Comparison of ENCODE assay signal across 8 mouse cellular contexts in genomic region chr11:82870173-82871030, GRCm38 (mm10). TPM values are rescaled to one million over a fixed set of nuclear protein-coding genes. Genes with fewer than 3 reads are reported as not detected.
DNase-seq lines count a peak whose midpoint lies in the region; ATAC-seq lines count a peak whose summit lies in the region.

No protein-coding gene starts in this region.

- H3K27ac ChIP-seq in intestine, embryonic 14.5 days (ENCODE audit: low read depth) = no peak overlapping the region
- peak overlapping the region; percentile 86 for H3K27ac ChIP-seq in limb, embryonic 10.5 days
- H3K27ac ChIP-seq in midbrain, embryonic 10.5 days (replicated peaks) = peak overlapping the region; percentile 87

- H3K4me3 ChIP-seq in intestine, embryonic 14.5 days (ENCODE audit: low read depth, low read length) = peak overlapping the region; percentile 81
- peak overlapping the region; percentile 90 for H3K4me3 ChIP-seq in limb, embryonic 10.5 days
- H3K4me3 ChIP-seq in midbrain, embryonic 10.5 days = peak overlapping the region; percentile 87

- intact Hi-C loops in gastrocnemius, postnatal 36 days (cut with DNase I) = loop anchor here (2.0 to 5.0 kb wide), 2 partner anchors 56 to 108 kb away; partner anchors contain the start of genes Cct6b and Zfp830

- WGBS in intestine, embryonic 14.5 days = 3% methylated on average over 35 of the region's 36 CpGs
- WGBS in limb, embryonic 10.5 days = 6% methylated on average over 36 of the region's 36 CpGs
- 5% methylated on average over 36 of the region's 36 CpGs for WGBS in midbrain, embryonic 10.5 days

- H3K9ac ChIP-seq in intestine, embryonic 14.5 days (ENCODE audit: low read length) = peak overlapping the region; percentile 74

- ATAC-seq in intestine, embryonic 14.5 days (replicated peaks; ENCODE audit: low FRiP score, low TSS enrichment, low read depth) = peak; percentile 28; the same call in 1 of the 2 replicates

- H3K4me2 ChIP-seq in intestine, embryonic 14.5 days (ENCODE audit: low read length) = peak overlapping the region; percentile 66

- H3K9me3 ChIP-seq in intestine, embryonic 14.5 days (ENCODE audit: control insufficient read depth, low read length) = no peaks in the 10 kb centered on the region
- no peaks in the 10 kb centered on the region for H3K9me3 ChIP-seq in limb, embryonic 10.5 days (replicated peaks)
- no peaks in the 10 kb centered on the region for H3K9me3 ChIP-seq in midbrain, embryonic 10.5 days (replicated peaks)

- H3K4me1 ChIP-seq in intestine, embryonic 14.5 days (replicated peaks; ENCODE audit: control insufficient read depth, insufficient read depth, low read length) = peaks cover 6% of the 10 kb centered on the region; the same call in 1 of the 2 replicates
- peaks cover 13% of the 10 kb centered on the region for H3K4me1 ChIP-seq in limb, embryonic 10.5 days
- H3K4me1 ChIP-seq in midbrain, embryonic 10.5 days = peaks cover 16% of the 10 kb centered on the region

- H3K27me3 ChIP-seq in intestine, embryonic 14.5 days (replicated peaks; ENCODE audit: control insufficient read depth, insufficient read depth, low read length) = no peaks in the 10 kb centered on the region
- no peaks in the 10 kb centered on the region for H3K27me3 ChIP-seq in limb, embryonic 10.5 days (ENCODE audit: low read depth, poor library complexity, severe bottlenecking)
- H3K27me3 ChIP-seq in midbrain, embryonic 10.5 days (ENCODE audit: low read depth, poor library complexity, severe bottlenecking) = 0 out of 2 replicates have a peak, but pooled peaks cover 6% of the 10 kb centered on the region

- DNase-seq in thymus, adult 18-20 months = peak; percentile 18 to 50
- DNase-seq in thymus, postnatal 25 days = no peak
- DNase-seq in embryo, embryonic 9.5 days (ENCODE audit: extremely low spot score) = peak; percentile 54
- peak; percentile 56 to 70 for DNase-seq in gastrocnemius, postnatal 36 days
- DNase-seq in intestine, embryonic 14.5 days (ENCODE audit: low spot score) = peak; percentile 75
- peak; percentile 46 for DNase-seq in limb, embryonic 10.5 days (ENCODE audit: low spot score)
- peak; percentile 55 for DNase-seq in midbrain, embryonic 10.5 days (ENCODE audit: low spot score)
- peak; percentile 72 for DNase-seq in skeletal muscle tissue, adult 2 months (ENCODE audit: low read depth, low spot score)

- no peaks in the 10 kb centered on the region for H3K36me3 ChIP-seq in intestine, embryonic 14.5 days (ENCODE audit: control insufficient read depth, insufficient read depth, low read length)
- no peaks in the 10 kb centered on the region for H3K36me3 ChIP-seq in limb, embryonic 10.5 days
- no peaks in the 10 kb centered on the region for H3K36me3 ChIP-seq in midbrain, embryonic 10.5 days

RNA-seq across cellular contexts. Expression of gene Rffl, which starts 0.6 kb away (rescaled TPM):
- total RNA-seq in gastrocnemius, postnatal 36 days (2021) = 1 to 10 TPM; 5.6 to 9.7 TPM
- 12.1 and 13.5 TPM in 2 replicates for polyA plus RNA-seq in intestine, embryonic 14.5 days (2014; fragmentation: Nextera tagmentation; extraction: Ambion mirVana)
- polyA plus RNA-seq in limb, embryonic 10.5 days (2016; fragmentation: Nextera tagmentation; extraction: Ambion mirVana) = 8.6 and 10.6 TPM in 2 replicates
- 11.5 and 12.0 TPM in 2 replicates for polyA plus RNA-seq in midbrain, embryonic 10.5 days (2016; fragmentation: Nextera tagmentation; extraction: Ambion mirVana)

RNA-seq across cellular contexts. Expression of gene Rad51d, which starts 20.0 kb away (rescaled TPM):
- total RNA-seq in gastrocnemius, postnatal 36 days (2021) = 1 to 10 TPM; 2.9 to 4.0 TPM
- 14.7 and 15.4 TPM in 2 replicates for polyA plus RNA-seq in intestine, embryonic 14.5 days (2014; fragmentation: Nextera tagmentation; extraction: Ambion mirVana)
- polyA plus RNA-seq in limb, embryonic 10.5 days (2016; fragmentation: Nextera tagmentation; extraction: Ambion mirVana) = 12.8 and 13.7 TPM in 2 replicates
- polyA plus RNA-seq in midbrain, embryonic 10.5 days (2016; fragmentation: Nextera tagmentation; extraction: Ambion mirVana) = 16.3 and 17.2 TPM in 2 replicates

RNA-seq across cellular contexts. Expression of gene Fndc8, which starts 21.5 kb away (rescaled TPM):
- total RNA-seq in gastrocnemius, postnatal 36 days (2021) = not detected
- 0.11 and 0.22 TPM in 2 replicates for polyA plus RNA-seq in intestine, embryonic 14.5 days (2014; fragmentation: Nextera tagmentation; extraction: Ambion mirVana)
- 0.18 and 0.35 TPM in 2 replicates for polyA plus RNA-seq in limb, embryonic 10.5 days (2016; fragmentation: Nextera tagmentation; extraction: Ambion mirVana)
- 0.28 and 0.34 TPM in 2 replicates for polyA plus RNA-seq in midbrain, embryonic 10.5 days (2016; fragmentation: Nextera tagmentation; extraction: Ambion mirVana)

RNA-seq across cellular contexts. Expression of gene Nle1, which starts 37.8 kb away (rescaled TPM):
- 10 to 100 TPM in 1 of 2 experiments, 1 to 10 TPM in 1; 9.1 to 10.5 TPM for total RNA-seq in gastrocnemius, postnatal 36 days (2021)
- 40.3 and 42.5 TPM in 2 replicates for polyA plus RNA-seq in intestine, embryonic 14.5 days (2014; fragmentation: Nextera tagmentation; extraction: Ambion mirVana)
- polyA plus RNA-seq in limb, embryonic 10.5 days (2016; fragmentation: Nextera tagmentation; extraction: Ambion mirVana) = 54.6 and 55.3 TPM in 2 replicates
- polyA plus RNA-seq in midbrain, embryonic 10.5 days (2016; fragmentation: Nextera tagmentation; extraction: Ambion mirVana) = 40.3 and 40.4 TPM in 2 replicates

RNA-seq across cellular contexts. Expression of gene Unc45b, which starts 39.9 kb away (rescaled TPM):
- total RNA-seq in gastrocnemius, postnatal 36 days (2021) = 100 to 1,000 TPM; 158 to 168 TPM
- 1.6 TPM in 2 replicates for polyA plus RNA-seq in intestine, embryonic 14.5 days (2014; fragmentation: Nextera tagmentation; extraction: Ambion mirVana)
- 0.73 and 1.4 TPM in 2 replicates for polyA plus RNA-seq in limb, embryonic 10.5 days (2016; fragmentation: Nextera tagmentation; extraction: Ambion mirVana)
- polyA plus RNA-seq in midbrain, embryonic 10.5 days (2016; fragmentation: Nextera tagmentation; extraction: Ambion mirVana) = 0.26 and 0.30 TPM in 2 replicates
